Mouse (Mus musculus): ENCODE data around the gene Daam2.

The Daam2 gene

GRCm38 (mm10) chr17:49432071-49432711, 132.0 kb downstream of the Daam2 start:
- peak; percentile 47 to 66 for DNase-seq (ENCODE audit: low spot score in 2 of 2)

- DNase-seq (ENCODE audit: low spot score in 2 of 2): peak; percentile 7 to 56
These were observed 133.0 kb downstream of the Daam2 start for GRCm38 (mm10) chr17:49431176-49431575.

GRCm38 (mm10) chr17:49430136-49430535, 134.0 kb downstream of the Daam2 start:
- DNase-seq (ENCODE audit: low spot score in 2 of 2): peak; percentile 13 to 66

- DNase-seq (ENCODE audit: low spot score in 2 of 2): peak; percentile 13 to 67
These were observed 134.5 kb downstream of the Daam2 start for GRCm38 (mm10) chr17:49429471-49430129.

GRCm38 (mm10) chr17:49428751-49429415, 135.3 kb downstream of the Daam2 start:
- DNase-seq (ENCODE audit: low spot score in 2 of 2): peak; percentile 31 to 71

GRCm38 (mm10) chr17:49428239-49428688, 135.9 kb downstream of the Daam2 start, which contains the start of gene Mocs1:
TSS of gene Mocs1 (plus strand) at chr17:49428362.
- peak; percentile 94 to 95 for DNase-seq (ENCODE audit: low spot score in 2 of 2)

- peak; percentile 38 to 71 for DNase-seq (ENCODE audit: low spot score in 2 of 2)
These were observed 136.4 kb downstream of the Daam2 start for GRCm38 (mm10) chr17:49427631-49428238.

- DNase-seq (ENCODE audit: low spot score in 2 of 2): peak; percentile 7 to 53
These were observed 140.3 kb downstream of the Daam2 start for GRCm38 (mm10) chr17:49423872-49424271.

- no peak for DNase-seq (ENCODE audit: low spot score in 2 of 2)
These were observed 141.1 kb downstream of the Daam2 start for GRCm38 (mm10) chr17:49423067-49423325.

- DNase-seq (ENCODE audit: low spot score in 2 of 2): peak; percentile 7 to 53
These were observed 141.7 kb downstream of the Daam2 start for GRCm38 (mm10) chr17:49422286-49423066.

GRCm38 (mm10) chr17:49419813-49420212, 144.3 kb downstream of the Daam2 start:
- no peak for DNase-seq (ENCODE audit: low spot score in 2 of 2)

GRCm38 (mm10) chr17:49416228-49416627, 147.9 kb downstream of the Daam2 start:
- no peak for DNase-seq (ENCODE audit: low spot score in 2 of 2)

GRCm38 (mm10) chr17:49413554-49413953, 150.6 kb downstream of the Daam2 start:
- DNase-seq (ENCODE audit: low spot score in 2 of 2): no peak

- DNase-seq (ENCODE audit: low spot score in 2 of 2): no peak
These were observed 151.2 kb downstream of the Daam2 start for GRCm38 (mm10) chr17:49412974-49413373.

Measured in spleen, postnatal 4 days (tissue).